Mouse (Mus musculus) frontal cortex, adult (tissue): ENCODE measurements around the gene 9130023H24Rik.

Source experiments
- ATAC-seq: cut with Nextera tagmentation; 2 replicates; pipeline ENCODE4 v1.9.2; 2017; ENCODE audit warnings: mild to moderate bottlenecking, moderate library complexity, mixed read lengths; ENCODE audit not compliant: low TSS enrichment

9130023H24Rik gene

GRCm38 (mm10) chr7:128246496-128247391 lies 8.9 kb upstream of the 9130023H24Rik start, which contains the start of gene Tgfb1i1:
Gene Tgfb1i1, plus strand, starts transcription at chr7:128246812.
- ATAC-seq = peak; percentile 71

DNA sequence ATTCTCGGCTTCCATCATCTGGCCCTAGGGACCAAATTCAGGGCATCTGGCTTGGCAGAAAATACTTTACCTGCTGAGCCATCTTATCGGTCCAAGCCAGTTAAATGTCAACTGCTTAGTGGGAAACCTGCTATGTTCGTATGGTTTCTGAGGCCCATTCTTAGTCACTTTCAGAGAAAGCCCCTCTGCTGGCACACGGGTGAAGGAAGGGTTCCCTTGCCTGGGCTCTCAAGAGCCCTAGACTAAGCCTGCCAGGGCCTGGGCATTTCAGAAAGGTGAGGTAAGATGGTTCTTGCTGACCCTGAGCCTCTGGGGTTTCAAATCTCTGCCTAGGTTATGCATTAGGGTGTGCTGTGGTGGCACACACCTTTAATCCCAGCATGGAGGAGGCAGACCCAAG lies 7.7 kb upstream of the 9130023H24Rik start:
- no peak for ATAC-seq

DNA sequence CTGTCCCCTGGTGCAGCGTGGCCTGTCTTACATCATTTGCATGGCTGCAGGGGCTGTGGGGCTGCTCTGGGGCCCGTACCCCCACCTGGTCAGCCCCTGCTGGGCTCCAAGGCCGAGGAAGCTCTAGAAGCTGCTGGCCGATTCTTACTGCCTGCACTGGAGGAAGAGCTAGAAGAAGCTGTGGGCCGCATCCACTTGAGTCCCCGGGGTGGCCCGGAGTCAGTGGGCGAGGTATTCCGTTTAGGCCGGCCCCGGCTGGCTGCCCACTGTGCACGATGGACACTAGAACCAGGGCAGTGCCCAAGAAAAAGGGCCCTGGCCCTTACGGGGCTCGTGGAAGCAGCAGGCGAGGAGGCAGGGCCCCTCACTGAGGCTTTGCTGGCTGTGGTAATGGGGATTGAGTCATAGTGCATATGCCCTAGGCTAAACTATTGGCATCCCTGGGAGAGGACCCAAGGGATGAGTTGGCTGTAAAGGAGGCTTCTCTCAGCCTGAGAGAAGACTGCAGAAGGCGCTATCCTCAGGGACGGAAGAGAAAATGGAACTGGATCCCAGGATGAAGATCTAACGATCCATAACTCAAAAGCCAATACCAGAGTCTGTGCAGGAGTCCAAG lies 6.7 kb upstream of the 9130023H24Rik start:
- no peak for ATAC-seq

- no peak for ATAC-seq
Measured at GRCm38 (mm10) chr7:128243921-128244320, 6.1 kb upstream of the 9130023H24Rik start.

GRCm38 (mm10) chr7:128242331-128242730 lies 4.5 kb upstream of the 9130023H24Rik start:
- no peak for ATAC-seq

DNA sequence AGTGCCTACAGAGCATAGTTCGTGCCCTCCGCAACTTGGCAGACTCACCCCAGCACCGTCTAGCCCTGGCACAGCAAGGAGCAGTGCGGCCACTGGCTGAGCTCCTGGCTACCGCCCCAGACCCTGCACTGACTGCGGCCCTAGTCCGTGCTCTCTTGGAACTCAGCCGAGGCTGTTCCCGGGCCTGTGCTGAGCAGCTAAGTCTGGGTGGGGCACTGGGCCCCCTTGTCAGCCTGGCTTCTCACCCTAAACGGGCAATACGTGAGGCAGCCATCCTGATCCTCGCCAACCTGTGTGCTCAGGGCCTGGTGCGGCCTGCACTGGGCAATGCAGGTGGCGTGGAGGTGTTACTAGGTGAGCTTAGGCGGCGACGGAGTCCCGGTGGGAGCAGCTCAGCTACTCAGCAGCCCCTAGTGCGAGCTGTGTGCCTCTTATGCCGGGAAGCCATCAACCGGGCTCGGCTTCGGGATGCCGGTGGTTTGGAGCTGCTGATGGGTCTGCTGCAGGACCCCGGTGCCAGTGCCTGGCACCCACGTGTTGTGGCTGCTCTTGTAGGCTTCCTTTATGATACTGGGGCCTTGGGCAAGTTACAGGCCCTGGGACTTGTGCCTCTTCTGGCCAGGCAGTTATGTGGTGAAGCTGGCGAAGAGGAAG lies 2.4 kb upstream of the 9130023H24Rik start:
- no peak for ATAC-seq

GRCm38 (mm10) chr7:128238991-128239390 lies 1.2 kb upstream of the 9130023H24Rik start:
- ATAC-seq = no peak

- no peak for ATAC-seq
Measured at GRCm38 (mm10) chr7:128237593-128237926, 271 bp downstream of the 9130023H24Rik start.

DNA sequence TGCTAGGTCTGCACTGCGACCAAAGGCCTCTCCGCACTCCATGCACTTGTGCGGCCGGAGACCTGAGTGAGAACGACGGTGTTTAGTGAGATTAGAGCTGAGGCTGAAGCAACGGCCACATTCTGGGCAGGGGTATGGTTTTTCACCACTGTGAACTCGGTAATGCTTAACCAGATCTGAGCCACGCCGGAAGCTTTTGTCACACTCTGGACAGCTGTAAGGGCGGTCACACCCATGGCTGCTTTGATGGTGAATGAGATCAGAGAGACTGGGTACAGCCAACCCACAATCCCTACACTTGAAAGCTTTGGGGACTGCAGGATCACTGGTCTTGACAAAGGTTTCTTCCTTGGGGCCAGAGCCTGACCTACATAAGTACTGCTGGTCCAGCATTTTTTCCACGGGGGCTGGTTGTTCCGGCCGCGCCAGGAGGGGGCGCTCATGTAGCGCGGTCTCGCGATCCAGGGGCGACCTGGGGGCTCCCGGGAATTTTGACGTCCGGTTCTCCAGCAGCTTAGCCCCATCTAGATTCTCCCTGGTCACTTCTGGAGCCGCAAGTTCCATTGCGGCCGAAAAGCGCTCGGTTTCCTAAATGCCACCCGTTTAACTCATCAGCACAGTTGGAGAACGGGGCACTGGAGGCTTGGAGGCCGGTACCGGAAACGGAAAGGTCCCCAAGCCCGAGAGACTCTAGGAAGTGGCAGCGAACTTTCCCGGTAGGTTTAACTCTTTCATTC lies 807 bp downstream of the 9130023H24Rik start, which contains the start of gene Armc5:
Gene Armc5 (plus strand): TSS at position 487 of the 737 bp plus-strand sequence.
- peak; percentile 36 for ATAC-seq

- ATAC-seq = no peak
Measured at GRCm38 (mm10) chr7:128236426-128236825, 1.4 kb downstream of the 9130023H24Rik start.

GRCm38 (mm10) chr7:128235481-128235880 lies 2.4 kb downstream of the 9130023H24Rik start:
- ATAC-seq = no peak

DNA sequence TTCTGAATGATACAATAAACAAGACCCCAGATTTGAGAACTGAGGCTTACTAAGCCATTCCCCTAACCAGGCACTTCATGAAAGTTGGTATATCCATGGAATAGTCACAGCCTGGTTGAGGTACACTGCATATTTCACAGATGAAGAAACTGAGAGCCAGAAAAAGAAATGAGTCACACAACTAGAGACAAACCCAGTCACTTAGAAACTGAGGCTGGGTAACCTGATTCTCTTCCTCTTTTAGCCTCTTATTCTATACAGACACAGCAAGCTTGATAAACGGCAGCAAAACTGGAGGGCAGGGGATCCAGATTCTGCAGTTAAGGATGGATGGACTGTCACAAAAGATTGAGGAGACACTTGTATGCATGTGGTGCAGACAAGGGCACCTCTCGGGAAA lies 3.0 kb downstream of the 9130023H24Rik start:
- no peak for ATAC-seq

- ATAC-seq = no peak
Measured at GRCm38 (mm10) chr7:128231741-128232140, 6.1 kb downstream of the 9130023H24Rik start.

- ATAC-seq = peak; percentile 94
Measured at GRCm38 (mm10) chr7:128220936-128221335, 16.9 kb downstream of the 9130023H24Rik start.

DNA sequence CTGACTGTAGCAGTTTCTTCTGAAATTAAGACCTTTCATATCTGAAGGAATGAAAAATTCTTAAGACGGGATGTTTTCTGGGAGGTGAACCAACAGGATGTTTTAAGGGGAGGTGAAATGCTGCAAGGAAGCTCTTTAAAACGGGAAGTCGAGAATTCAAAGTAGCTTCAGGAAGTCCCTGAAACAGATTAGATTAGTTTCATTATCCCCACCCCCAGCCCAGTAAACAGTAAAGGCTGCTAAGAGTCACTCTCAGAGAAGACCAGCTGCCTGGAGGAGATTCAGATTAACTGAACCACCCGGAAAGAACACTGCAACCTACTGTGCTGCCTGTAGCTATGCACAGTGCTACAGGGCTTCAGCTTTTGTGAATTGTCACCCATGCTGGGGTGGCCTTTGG lies 17.9 kb downstream of the 9130023H24Rik start:
- ATAC-seq = no peak

- no peak for ATAC-seq
Measured at GRCm38 (mm10) chr7:128209826-128210225, 28.0 kb downstream of the 9130023H24Rik start.

- peak; percentile 70; the same call in 1 of the 2 replicates for ATAC-seq
Measured at GRCm38 (mm10) chr7:128208187-128208586, 29.6 kb downstream of the 9130023H24Rik start.

DNA sequence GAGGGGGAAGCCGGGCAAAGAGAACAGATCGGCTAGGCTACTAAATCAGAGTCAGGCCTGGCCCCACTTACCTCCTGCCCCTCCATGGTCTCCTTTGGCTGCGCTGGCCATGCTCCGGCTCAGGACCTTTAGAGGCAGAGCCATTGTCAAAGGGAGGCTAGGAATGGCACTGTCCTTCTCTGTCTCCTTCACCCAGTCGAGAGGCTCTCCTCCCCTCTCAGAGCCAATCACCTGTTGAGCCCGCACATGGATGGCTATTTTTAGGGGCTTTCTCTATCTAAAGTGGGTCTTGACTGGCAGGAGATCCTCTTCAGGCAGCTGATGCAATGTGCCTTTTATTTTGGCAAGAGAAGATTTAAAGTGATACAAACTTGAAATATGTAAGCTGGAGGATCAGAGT lies 31.7 kb downstream of the 9130023H24Rik start, which contains the start of gene Cox6a2:
Gene Cox6a2 (minus strand): TSS at position 236 of the 400 bp plus-strand sequence.
- ATAC-seq = no peak

- no peak for ATAC-seq
Measured at GRCm38 (mm10) chr7:128205695-128206094, 32.1 kb downstream of the 9130023H24Rik start.

DNA sequence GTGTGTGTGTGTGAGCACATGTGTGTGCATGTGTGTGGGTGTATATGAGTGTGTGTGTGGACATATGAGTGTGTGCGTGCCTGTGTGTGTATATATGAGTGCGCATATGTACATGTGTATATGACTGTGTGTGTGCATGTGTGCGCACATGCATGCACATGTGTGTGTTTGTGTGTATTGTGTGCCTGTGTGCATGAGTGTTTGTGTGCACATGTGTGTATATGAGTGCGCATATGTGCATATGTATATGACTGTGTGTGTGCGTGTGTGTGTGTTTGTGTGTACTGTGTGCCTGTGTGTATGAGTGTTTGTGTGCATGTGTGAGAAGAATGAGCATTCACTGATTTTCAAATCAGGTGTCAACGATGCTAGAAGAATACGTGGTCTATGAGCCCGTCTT lies 33.7 kb downstream of the 9130023H24Rik start:
- no peak for ATAC-seq

GRCm38 (mm10) chr7:128203071-128203470 lies 34.8 kb downstream of the 9130023H24Rik start:
- no peak for ATAC-seq

DNA sequence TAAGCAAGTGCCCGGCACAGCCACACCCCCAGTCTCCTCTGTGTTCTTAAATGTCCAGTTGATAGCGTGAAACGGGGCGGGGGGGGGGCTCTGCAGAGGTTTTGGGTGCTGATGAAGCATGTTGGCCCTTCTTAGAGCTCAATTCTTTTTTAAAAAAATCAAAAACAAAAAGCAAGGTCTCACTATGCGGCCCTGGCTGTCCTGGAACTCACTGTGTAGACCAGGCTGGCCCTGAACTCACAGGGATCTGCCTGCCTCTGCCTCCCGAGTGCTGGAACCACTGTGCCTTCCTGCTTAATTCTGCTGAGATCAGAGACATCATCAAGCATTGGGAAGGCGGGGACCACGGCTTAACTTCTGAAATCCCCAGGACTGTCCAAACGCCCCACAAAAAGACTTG lies 36.2 kb downstream of the 9130023H24Rik start:
- no peak for ATAC-seq
